Mouse (Mus musculus) spleen, adult 10 weeks (tissue): ENCODE measurements around the gene Slc44a3. TPM values are rescaled to one million over a fixed set of nuclear protein-coding genes. Genes with fewer than 3 reads are reported as not detected.

Experiments
- polyA plus RNA-seq: library from polyadenylated mRNA; stranded (reverse); fragments of 350-450 nt; fragmentation: Illumina TruSeq; extraction: RNeasy Lipid Tissue Mini Kit (QIAGEN cat#74804); gene quantifications from one replicate; pipeline ENCODE4 v1.2.3, GENCODE M21; 2015; ENCODE audit warnings: low replicate concordance; ENCODE audit not compliant: insufficient read depth

Gene Slc44a3
- not detected for polyA plus RNA-seq

GRCm38 (mm10) chr3:121532176-121532575 is at the start of gene Slc44a3:
TSS of gene Slc44a3 (minus strand) at chr3:121532404.

GRCm38 (mm10) chr3:121425861-121426620 is 106.2 kb downstream of the Slc44a3 start, which contains the start of gene Cnn3:
TSS of gene Cnn3 (plus strand) at chr3:121426497.

Other genes starting within 250 kb of the Slc44a3 start
- 1.0 TPM for gene Tmem56, start 249.3 kb downstream of the Slc44a3 start, polyA plus RNA-seq
- 17.5 TPM for gene Alg14, start 240.6 kb downstream of the Slc44a3 start, polyA plus RNA-seq
- 143 TPM for gene Cnn3, start 105.9 kb downstream of the Slc44a3 start, polyA plus RNA-seq
- gene 4930432M17Rik, start 138.4 kb upstream of the Slc44a3 start, polyA plus RNA-seq, result not detected
- 8.0 TPM for gene F3, start 191.1 kb upstream of the Slc44a3 start, polyA plus RNA-seq